Comparison of ENCODE assay signal across 8 mouse cellular contexts in the genomic region with DNA sequence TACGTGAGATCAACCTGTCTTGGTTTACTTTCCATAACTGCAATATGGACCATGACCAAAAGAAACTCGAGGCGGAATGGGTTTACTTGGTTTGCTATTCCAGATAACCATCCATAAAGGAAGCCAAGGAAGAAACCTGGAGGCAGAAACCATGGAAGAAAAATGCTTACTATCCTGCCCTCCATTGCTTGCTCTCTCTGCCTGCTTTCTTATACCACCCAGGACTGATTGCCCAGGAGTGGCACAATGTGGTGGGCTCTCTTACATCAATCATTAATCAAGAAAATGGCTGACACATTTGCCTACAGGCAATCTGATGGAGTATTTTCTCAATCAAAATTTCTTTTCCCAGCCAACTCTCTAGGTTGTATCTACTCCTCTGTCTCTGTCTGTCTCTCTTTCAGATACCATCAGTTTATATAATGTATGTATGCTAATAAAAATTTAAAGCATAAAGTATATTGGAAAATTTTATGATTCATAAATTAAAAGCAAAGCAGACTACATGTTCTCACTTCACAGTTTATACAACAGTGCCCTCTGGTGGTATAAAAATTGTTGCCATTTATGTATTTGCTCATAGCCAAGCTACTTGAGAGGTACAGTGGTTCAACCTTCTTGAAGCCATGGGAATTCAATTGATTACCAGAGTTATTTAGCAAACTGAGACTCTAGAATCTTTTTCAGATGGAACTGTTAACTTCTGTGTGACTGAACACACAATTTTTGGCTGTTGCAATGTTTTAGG.
DNase-seq lines count a peak whose midpoint lies in the region; ATAC-seq and TF ChIP-seq lines count a peak whose summit lies in the region.

No protein-coding gene starts in this region.

- H3K9ac ChIP-seq in liver, embryonic 14.5 days (replicated peaks) = no peak overlapping the region
- no peak overlapping the region for H3K9ac ChIP-seq in hindbrain, postnatal 0 days (replicated peaks; ENCODE audit: low read length)
- H3K9ac ChIP-seq in midbrain, postnatal 0 days (replicated peaks; ENCODE audit: low read length, poor library complexity, severe bottlenecking) = no peak overlapping the region

- TF ChIP-seq EP300 in liver, embryonic 14.5 days (IDR thresholded peaks at IDR 0.05; ENCODE audit: low read depth) = no peak

- no peaks in the 10 kb centered on the region for H3K36me3 ChIP-seq in liver, embryonic 14.5 days (replicated peaks; ENCODE audit: control insufficient read depth, insufficient read depth, low read depth)
- no peaks in the 10 kb centered on the region for H3K36me3 ChIP-seq in hindbrain, postnatal 0 days (ENCODE audit: insufficient read depth, low read length)
- no peaks in the 10 kb centered on the region for H3K36me3 ChIP-seq in midbrain, postnatal 0 days (ENCODE audit: insufficient read depth, low read length)

- ATAC-seq in liver, embryonic 14.5 days (ENCODE audit: insufficient read depth) = no peak
- ATAC-seq in hindbrain, postnatal 0 days = peak; percentile 73; the same call in 1 of the 2 replicates
- peak; percentile 69; the same call in 1 of the 2 replicates for ATAC-seq in midbrain, postnatal 0 days (ENCODE audit: low FRiP score)

- no peaks in the 10 kb centered on the region for H3K27me3 ChIP-seq in cerebellum, adult 2 months (ENCODE audit: control insufficient read depth, insufficient read depth, low read length)
- H3K27me3 ChIP-seq in liver, embryonic 14.5 days (ENCODE audit: control insufficient read depth, insufficient read depth, low read length) = no peaks in the 10 kb centered on the region
- H3K27me3 ChIP-seq in hindbrain, postnatal 0 days (ENCODE audit: insufficient read depth, low read length) = no peaks in the 10 kb centered on the region
- no peaks in the 10 kb centered on the region; the same call in 1 of the 2 replicates for H3K27me3 ChIP-seq in midbrain, postnatal 0 days (ENCODE audit: insufficient read depth, low read length)

- TF ChIP-seq CTCF in cerebellum, adult 2 months (IDR thresholded peaks at IDR 0.05; ENCODE audit: borderline replicate concordance, insufficient read depth, low read depth, low read length) = peak; percentile 32; the same call in 1 of the 2 replicates
- peak; percentile 53; the same call in 1 of the 2 replicates for TF ChIP-seq CTCF in liver, embryonic 14.5 days (IDR thresholded peaks at IDR 0.05; ENCODE audit: low read depth)
- TF ChIP-seq CTCF in hindbrain, postnatal 0 days (IDR thresholded peaks at IDR 0.05; ENCODE audit: low read depth) = peak; percentile 77
- TF ChIP-seq CTCF in midbrain, postnatal 0 days (IDR thresholded peaks at IDR 0.05) = peak; percentile 88

- DNase-seq in cerebellum, adult 2 months = peak in 1 of 2 experiments; percentile 63
- DNase-seq in cerebellum, adult 9-11 months = no peak
- peak; percentile 26 to 47 (median 40) for DNase-seq in liver, embryonic 14.5 days (ENCODE audit: low read depth in 3 of 3, low spot score in 3 of 3)
- no peak for DNase-seq in liver
- DNase-seq in cerebellum, postnatal 10 days = peak; percentile 64 to 92
- peak; percentile 93 for DNase-seq in hindbrain, postnatal 0 days (ENCODE audit: low spot score)
- peak; percentile 89 for DNase-seq in midbrain, postnatal 0 days (ENCODE audit: low spot score)
- DNase-seq in gastrocnemius, postnatal 4 days (ENCODE audit: low spot score in 2 of 2) = no peak

- no peak overlapping the region for H3K27ac ChIP-seq in cerebellum, adult 2 months (ENCODE audit: insufficient read depth, low read length)
- no peak overlapping the region for H3K27ac ChIP-seq in liver, embryonic 14.5 days
- no peak overlapping the region for H3K27ac ChIP-seq in hindbrain, postnatal 0 days
- H3K27ac ChIP-seq in midbrain, postnatal 0 days (ENCODE audit: low read depth, low read length) = no peak overlapping the region

- no peaks in the 10 kb centered on the region for H3K9me3 ChIP-seq in liver, embryonic 14.5 days (ENCODE audit: control insufficient read depth, low read length)
- H3K9me3 ChIP-seq in hindbrain, postnatal 0 days (ENCODE audit: low read length) = no peaks in the 10 kb centered on the region
- no peaks in the 10 kb centered on the region for H3K9me3 ChIP-seq in midbrain, postnatal 0 days (ENCODE audit: low read length)

- H3K4me1 ChIP-seq in cerebellum, adult 2 months (ENCODE audit: control insufficient read depth, insufficient read depth, low read length) = no peaks in the 10 kb centered on the region
- no peaks in the 10 kb centered on the region for H3K4me1 ChIP-seq in liver, embryonic 14.5 days (replicated peaks; ENCODE audit: control insufficient read depth in 2 of 2, insufficient read depth in 2 of 2, low read length in 1 of 2)
- H3K4me1 ChIP-seq in hindbrain, postnatal 0 days (ENCODE audit: insufficient read depth, low read length) = no peaks in the 10 kb centered on the region
- H3K4me1 ChIP-seq in midbrain, postnatal 0 days (ENCODE audit: insufficient read depth, low read length) = no peaks in the 10 kb centered on the region

- no peak overlapping the region for H3K4me3 ChIP-seq in cerebellum, adult 2 months (replicated peaks; ENCODE audit: insufficient read depth, low read depth, low read length)
- H3K4me3 ChIP-seq in liver, embryonic 14.5 days (ENCODE audit: insufficient read depth in 1 of 2, low read depth in 2 of 2, low read length in 2 of 2) = no peak overlapping the region
- H3K4me3 ChIP-seq in hindbrain, postnatal 0 days (ENCODE audit: low read length) = no peak overlapping the region
- H3K4me3 ChIP-seq in midbrain, postnatal 0 days (ENCODE audit: low read depth, low read length) = no peak overlapping the region

- 76% methylated on average over 3 of the region's 3 CpGs for WGBS in cerebellum, adult 2 months
- WGBS in liver, embryonic 14.5 days (ENCODE audit: insufficient replicate concordance) = 48% methylated on average over 3 of the region's 3 CpGs
- WGBS in hindbrain, postnatal 0 days = 78% methylated on average over 3 of the region's 3 CpGs
- 83% methylated on average over 3 of the region's 3 CpGs for WGBS in midbrain, postnatal 0 days

- TF ChIP-seq POLR2A in cerebellum, adult 2 months (IDR thresholded peaks at IDR 0.05; ENCODE audit: borderline replicate concordance, insufficient read depth, low read length) = no peak

- no peak overlapping the region for H3K4me2 ChIP-seq in liver, embryonic 14.5 days (ENCODE audit: low read depth)
- H3K4me2 ChIP-seq in hindbrain, postnatal 0 days (ENCODE audit: low read depth, low read length) = no peak overlapping the region
- no peak overlapping the region for H3K4me2 ChIP-seq in midbrain, postnatal 0 days (ENCODE audit: low read depth, low read length, poor library complexity, severe bottlenecking)

Comparison
In these comparisons a context has a peak if more than half of its experiments do, and no peak if none do; other contexts are left out.
1. DNase-seq: peak in liver, embryonic 14.5 days (3 of 3), cerebellum, postnatal 10 days (2 of 2), hindbrain, postnatal 0 days (single experiment) and midbrain, postnatal 0 days (single experiment); none in cerebellum, adult 9-11 months (single experiment), liver (single experiment) and gastrocnemius, postnatal 4 days (0 of 2).
2. CTCF ChIP-seq: peak in every context shown above with its lines; median percentile 88 in midbrain, postnatal 0 days; 77 in hindbrain, postnatal 0 days; 53 in liver, embryonic 14.5 days; 32 in cerebellum, adult 2 months.